Mouse (Mus musculus): Measurements from ENCODE around the gene Klk1b1. TPM values are rescaled to one million over a fixed set of nuclear protein-coding genes. Genes with fewer than 3 reads are reported as not detected.

Gene Klk1b1
- total and polyA plus RNA-seq, 3 experiments = not detected

- in situ Hi-C loops (cut with MboI; ENCODE audit: low pct_ligation_motif_present, low pct_unique_long_range_greater_than_20kb, low sequenced_read_pairs) (no loop called here), dilution Hi-C loops (cut with MboI; ENCODE audit: extremely low pct_ligation_motif_present, extremely low pct_unique_long_range_greater_than_20kb, low sequenced_read_pairs) (no loop called here)
- H3K36me3 ChIP-seq (replicated peaks in 1 of 2; ENCODE audit: control insufficient read depth in 1 of 2, insufficient read depth in 1 of 2, low read length in 1 of 2) = no peaks in the 10 kb centered on the region
- no peak for DNase-seq (ENCODE audit: extremely low read depth)
- H3K27ac ChIP-seq (ENCODE audit: insufficient read depth, low read depth) = no peak overlapping the region
- H3K4me1 ChIP-seq (ENCODE audit: control insufficient read depth in 1 of 2, insufficient read depth in 2 of 2) = peaks cover 13 to 24% of the 10 kb centered on the region in 2 experiments
- no peaks in the 10 kb centered on the region for H3K9me3 ChIP-seq (replicated peaks; ENCODE audit: low read length)
- no peak overlapping the region for H3K9ac ChIP-seq (ENCODE audit: insufficient read depth, low read depth)
- no peak overlapping the region for H3K4me2 ChIP-seq (ENCODE audit: insufficient read depth, low read depth, poor library complexity, severe bottlenecking)
- H3K27me3 ChIP-seq (replicated peaks) = no peaks in the 10 kb centered on the region
- H3K79me2 ChIP-seq (replicated peaks; ENCODE audit: control insufficient read depth, extremely low read depth, insufficient read depth, poor library complexity, severe bottlenecking) = no peaks in the 10 kb centered on the region
- TF ChIP-seq MYC (IDR thresholded peaks at IDR 0.05; ENCODE audit: low read depth, low read length) (no peak), ETS1 (conservative IDR thresholded peaks at IDR 0.05; ENCODE audit: low read depth, low read length) (no peak), NELFE (IDR thresholded peaks at IDR 0.05; ENCODE audit: low read depth, low read length) (no peak), CTCF (conservative IDR thresholded peaks at IDR 0.05 in 1 of 2, IDR thresholded peaks at IDR 0.05 in 1 of 2; ENCODE audit: low read depth in 2 of 2, low read length in 2 of 2) (no peak), RAD21 (IDR thresholded peaks at IDR 0.05; ENCODE audit: low read depth, low read length) (no peak), ZMIZ1 (IDR thresholded peaks at IDR 0.05; ENCODE audit: low read depth, low read length) (no peak), POLR2AphosphoS2 (IDR thresholded peaks at IDR 0.05; ENCODE audit: low read depth, low read length) (no peak), MAX (IDR thresholded peaks at IDR 0.05; ENCODE audit: low read length) (no peak), MAFK (IDR thresholded peaks at IDR 0.05; ENCODE audit: insufficient replicate concordance, low read length) (no peak), UBTF (IDR thresholded peaks at IDR 0.05; ENCODE audit: low read depth, low read length) (no peak), KAT2A (IDR thresholded peaks at IDR 0.05; ENCODE audit: insufficient replicate concordance, low read length) (no peak), JUND (conservative IDR thresholded peaks at IDR 0.05; ENCODE audit: low read depth, low read length) (no peak), PAX5 (IDR thresholded peaks at IDR 0.05; ENCODE audit: low read length) (no peak), MXI1 (IDR thresholded peaks at IDR 0.05; ENCODE audit: low read depth, low read length) (no peak), USF1 (IDR thresholded peaks at IDR 0.05; ENCODE audit: low read depth, low read length) (no peak), TBP (conservative IDR thresholded peaks at IDR 0.05; ENCODE audit: low read depth, low read length) (no peak), RCOR1 (conservative IDR thresholded peaks at IDR 0.05; ENCODE audit: low read depth, low read length) (no peak), BHLHE40 (IDR thresholded peaks at IDR 0.05; ENCODE audit: low read depth, low read length) (no peak), MAZ (IDR thresholded peaks at IDR 0.05; ENCODE audit: low read depth, low read length) (no peak), JUN (IDR thresholded peaks at IDR 0.05; ENCODE audit: insufficient read depth, low read depth, low read length) (no peak)
- no peak overlapping the region for H3K4me3 ChIP-seq (replicated peaks in 1 of 3; ENCODE audit: low read depth in 2 of 3, low read length in 2 of 3, poor library complexity in 1 of 3)
These were observed 13.8 kb upstream of the Klk1b1 start for GRCm38 (mm10) chr7:43952703-43953102.

GRCm38 (mm10) chr7:43967058-43967457 is 507 bp downstream of the Klk1b1 start:
- H3K79me2 ChIP-seq (replicated peaks; ENCODE audit: control insufficient read depth, extremely low read depth, insufficient read depth, poor library complexity, severe bottlenecking) = no peaks in the 10 kb centered on the region
- H3K9me3 ChIP-seq (replicated peaks; ENCODE audit: low read length) = no peaks in the 10 kb centered on the region
- H3K9ac ChIP-seq (ENCODE audit: insufficient read depth, low read depth) = no peak overlapping the region
- no peak overlapping the region for H3K4me3 ChIP-seq (replicated peaks in 1 of 3; ENCODE audit: low read depth in 2 of 3, low read length in 2 of 3, poor library complexity in 1 of 3)
- H3K27me3 ChIP-seq (replicated peaks) = no peaks in the 10 kb centered on the region
- H3K27ac ChIP-seq (ENCODE audit: insufficient read depth, low read depth) = no peak overlapping the region
- no peaks in the 10 kb centered on the region for H3K36me3 ChIP-seq (replicated peaks in 1 of 2; ENCODE audit: control insufficient read depth in 1 of 2, insufficient read depth in 1 of 2, low read length in 1 of 2)
- peaks cover 22 to 66% of the 10 kb centered on the region in 2 experiments for H3K4me1 ChIP-seq (ENCODE audit: control insufficient read depth in 1 of 2, insufficient read depth in 2 of 2)
- no peak overlapping the region for H3K4me2 ChIP-seq (ENCODE audit: insufficient read depth, low read depth, poor library complexity, severe bottlenecking)
- dilution Hi-C loops (cut with MboI; ENCODE audit: extremely low pct_ligation_motif_present, extremely low pct_unique_long_range_greater_than_20kb, low sequenced_read_pairs) = no loop called here
- no peak for DNase-seq (ENCODE audit: extremely low read depth)
- in situ Hi-C loops (cut with MboI; ENCODE audit: low pct_ligation_motif_present, low pct_unique_long_range_greater_than_20kb, low sequenced_read_pairs) = no loop called here
- TF ChIP-seq CHD2 (IDR thresholded peaks at IDR 0.05; ENCODE audit: low read length) (no peak), GABPA (IDR thresholded peaks at IDR 0.05; ENCODE audit: insufficient replicate concordance, low read depth, low read length) (no peak), IRF4 (IDR thresholded peaks at IDR 0.05; ENCODE audit: low read depth, low read length) (no peak), SIN3A (IDR thresholded peaks at IDR 0.05; ENCODE audit: low read length) (no peak), NRF1 (IDR thresholded peaks at IDR 0.05; ENCODE audit: low read depth, low read length) (no peak), USF1 (IDR thresholded peaks at IDR 0.05; ENCODE audit: low read depth, low read length) (no peak), MEF2A (IDR thresholded peaks at IDR 0.05; ENCODE audit: borderline replicate concordance, low read depth, low read length) (no peak), ZKSCAN1 (IDR thresholded peaks at IDR 0.05; ENCODE audit: borderline replicate concordance, low read depth, low read length) (no peak), POLR2A (IDR thresholded peaks at IDR 0.05; ENCODE audit: low read depth, low read length) (no peak), USF2 (conservative IDR thresholded peaks at IDR 0.05; ENCODE audit: low read depth, low read length) (no peak), CHD1 (IDR thresholded peaks at IDR 0.05; ENCODE audit: low read depth, low read length) (no peak), RCOR1 (conservative IDR thresholded peaks at IDR 0.05; ENCODE audit: low read depth, low read length) (no peak)

Data from CH12.LX (cell line).